Mouse (Mus musculus): ENCODE measurements at regions not wholly inside any gene's neighbourhood (a gene's known extent, or its start where the extent isn't known, plus 50 kb on each side); places are given as distances from the start of the nearest gene placed in this dataset.

GRCm38 (mm10) chr9:31775956-31776355 lies 137.3 kb downstream of the Barx2 start:
- TF ChIP-seq POLR2A (IDR thresholded peaks at IDR 0.05; ENCODE audit: control insufficient read depth, low read depth, low read length) (no peak), CTCF (IDR thresholded peaks at IDR 0.05; ENCODE audit: control insufficient read depth, insufficient read depth, insufficient replicate concordance, low read depth, low read length) (no peak)
